Mouse (Mus musculus): ENCODE measurements around the gene Sec61a1. TPM values are rescaled to one million over a fixed set of nuclear protein-coding genes. Genes with fewer than 3 reads are reported as not detected.

Sec61a1 gene
- total and polyA plus RNA-seq, 3 experiments, result 139 to 276 (median 237) TPM

- Histone ChIP-seq H3K9ac (ENCODE audit: insufficient read depth, low read depth) (no peak overlapping the region), H3K27ac (ENCODE audit: insufficient read depth, low read depth) (no peak overlapping the region), H3K27me3 (replicated peaks) (no peaks in the 10 kb centered on the region), H3K4me2 (ENCODE audit: insufficient read depth, low read depth, poor library complexity, severe bottlenecking) (no peak overlapping the region), H3K4me1 (ENCODE audit: control insufficient read depth in 1 of 2, insufficient read depth in 2 of 2) (peaks cover 0 to 11% of the 10 kb centered on the region in 2 experiments; a peak in 2 of 4 replicates), H3K36me3 (replicated peaks in 1 of 2; ENCODE audit: control insufficient read depth in 1 of 2, insufficient read depth in 1 of 2, low read length in 1 of 2) (peaks cover 86 to 99% of the 10 kb centered on the region in 2 experiments), H3K9me3 (replicated peaks; ENCODE audit: low read length) (no peaks in the 10 kb centered on the region), H3K4me3 (replicated peaks in 1 of 3; ENCODE audit: low read depth in 2 of 3, low read length in 2 of 3, poor library complexity in 1 of 3) (no peak overlapping the region), H3K79me2 (replicated peaks; ENCODE audit: control insufficient read depth, extremely low read depth, insufficient read depth, poor library complexity, severe bottlenecking) (0 out of 2 replicates have a peak, but pooled peaks cover 3% of the 10 kb centered on the region)
- TF ChIP-seq TCF12 (IDR thresholded peaks at IDR 0.05; ENCODE audit: low read depth, low read length) (no peak), USF1 (IDR thresholded peaks at IDR 0.05; ENCODE audit: low read depth, low read length) (no peak), ZC3H11A (IDR thresholded peaks at IDR 0.05; ENCODE audit: low read depth, low read length) (no peak), KAT2A (IDR thresholded peaks at IDR 0.05; ENCODE audit: insufficient replicate concordance, low read length) (no peak), ZNF384 (IDR thresholded peaks at IDR 0.05; ENCODE audit: low read depth, low read length) (no peak), GABPA (IDR thresholded peaks at IDR 0.05; ENCODE audit: insufficient replicate concordance, low read depth, low read length) (no peak)
- dilution Hi-C loops (cut with MboI; ENCODE audit: extremely low pct_ligation_motif_present, extremely low pct_unique_long_range_greater_than_20kb, low sequenced_read_pairs), result no loop called here
- no peak for DNase-seq (ENCODE audit: extremely low read depth)
- in situ Hi-C loops (cut with MboI; ENCODE audit: low pct_ligation_motif_present, low pct_unique_long_range_greater_than_20kb, low sequenced_read_pairs), result no loop called here
Observed at GRCm38 (mm10) chr6:88480421-88480820, 38.3 kb downstream of the Sec61a1 start.

- in situ Hi-C loops (cut with MboI; ENCODE audit: low pct_ligation_motif_present, low pct_unique_long_range_greater_than_20kb, low sequenced_read_pairs) (no loop called here), dilution Hi-C loops (cut with MboI; ENCODE audit: extremely low pct_ligation_motif_present, extremely low pct_unique_long_range_greater_than_20kb, low sequenced_read_pairs) (no loop called here)
- peaks cover 31% of the 10 kb centered on the region for H3K79me2 ChIP-seq (replicated peaks; ENCODE audit: control insufficient read depth, extremely low read depth, insufficient read depth, poor library complexity, severe bottlenecking)
- no peak overlapping the region for H3K9ac ChIP-seq (ENCODE audit: insufficient read depth, low read depth)
- H3K36me3 ChIP-seq (replicated peaks in 1 of 2; ENCODE audit: control insufficient read depth in 1 of 2, insufficient read depth in 1 of 2, low read length in 1 of 2), result peaks cover 65 to 81% of the 10 kb centered on the region in 2 experiments
- H3K9me3 ChIP-seq (replicated peaks; ENCODE audit: low read length), result no peaks in the 10 kb centered on the region
- peak overlapping the region; percentile 39 for H3K27ac ChIP-seq (ENCODE audit: insufficient read depth, low read depth)
- peaks cover 14 to 44% of the 10 kb centered on the region in 2 experiments for H3K4me1 ChIP-seq (ENCODE audit: control insufficient read depth in 1 of 2, insufficient read depth in 2 of 2)
- peak; percentile 45 for DNase-seq (ENCODE audit: extremely low read depth)
- TF ChIP-seq ETS1 (conservative IDR thresholded peaks at IDR 0.05; ENCODE audit: low read depth, low read length), result peak; percentile 16; the same call in 1 of the 2 replicates
- peak; percentile 56; the same call in 1 of the 2 replicates for TF ChIP-seq JUN (IDR thresholded peaks at IDR 0.05; ENCODE audit: insufficient read depth, low read depth, low read length)
- TF ChIP-seq IRF4 (IDR thresholded peaks at IDR 0.05; ENCODE audit: low read depth, low read length), result peak; percentile 19; the same call in 1 of the 2 replicates
- no peak for TF ChIP-seq CHD2 (IDR thresholded peaks at IDR 0.05; ENCODE audit: low read length)
- TF ChIP-seq JUND (conservative IDR thresholded peaks at IDR 0.05; ENCODE audit: low read depth, low read length), result 0 out of 2 replicates have a peak, but pooled peaks have one; percentile 24
- TF ChIP-seq SIN3A (IDR thresholded peaks at IDR 0.05; ENCODE audit: low read length), result no peak
- peak; percentile 92 for TF ChIP-seq MAFK (IDR thresholded peaks at IDR 0.05; ENCODE audit: insufficient replicate concordance, low read length)
- no peak for TF ChIP-seq ZMIZ1 (IDR thresholded peaks at IDR 0.05; ENCODE audit: low read depth, low read length)
- TF ChIP-seq BHLHE40 (IDR thresholded peaks at IDR 0.05; ENCODE audit: low read depth, low read length), result peak; percentile 29; the same call in 1 of the 2 replicates
- no peak for TF ChIP-seq NRF1 (IDR thresholded peaks at IDR 0.05; ENCODE audit: low read depth, low read length)
- no peak for TF ChIP-seq ELF1 (IDR thresholded peaks at IDR 0.05; ENCODE audit: low read depth, low read length)
- no peaks in the 10 kb centered on the region for H3K27me3 ChIP-seq (replicated peaks)
- H3K4me2 ChIP-seq (ENCODE audit: insufficient read depth, low read depth, poor library complexity, severe bottlenecking), result no peak overlapping the region
- no peak overlapping the region for H3K4me3 ChIP-seq (replicated peaks in 1 of 3; ENCODE audit: low read depth in 2 of 3, low read length in 2 of 3, poor library complexity in 1 of 3)
Observed at GRCm38 (mm10) chr6:88469878-88470277, 48.8 kb downstream of the Sec61a1 start.
